Mouse (Mus musculus): ENCODE measurements at regions not wholly inside any gene's neighbourhood (a gene's known extent, or its start where the extent isn't known, plus 50 kb on each side); places are given as distances from the start of the nearest gene placed in this dataset.

GRCm38 (mm10) chr12:115109742-115110141, 937.8 kb upstream of the Zfp386 start:
- TF ChIP-seq CTCF (IDR thresholded peaks at IDR 0.05; ENCODE audit: extremely low read depth, insufficient read length, insufficient replicate concordance, low read depth, low read length) (no peak), POLR2A (IDR thresholded peaks at IDR 0.05; ENCODE audit: low read depth, low read length) (no peak)
